Mouse (Mus musculus) small intestine, adult 2 months (tissue): ENCODE data around the gene Mup3. TPM values are rescaled to one million over a fixed set of nuclear protein-coding genes. Genes with fewer than 3 reads are reported as not detected.
"Not testable (repeated sequence)": the region's sequence is repeated elsewhere in the genome, so short reads cannot be mapped to it uniquely, and the experiment has no call there.

Experiments
- H3K27ac ChIP-seq: fragments of 200-500 bp; 2 replicates; pipeline ENCODE4 v1.5.1; 2012; ENCODE audit warnings: low read depth, low read length, control low read depth, inconsistent platforms; ENCODE audit not compliant: insufficient read depth
- H3K27me3 ChIP-seq: fragments of 200-500 bp; 2 replicates; pipeline ENCODE4 v1.6.1; 2012; ENCODE audit warnings: mild to moderate bottlenecking, moderate library complexity, low read length, inconsistent platforms; ENCODE audit not compliant: control insufficient read depth, insufficient read depth
- H3K36me3 ChIP-seq: fragments of 200-500 bp; 2 replicates; pipeline ENCODE4 v1.6.1; 2012; ENCODE audit warnings: mild to moderate bottlenecking, low read length, control low read depth, inconsistent platforms; ENCODE audit not compliant: control insufficient read depth, insufficient read depth
- H3K4me1 ChIP-seq: fragments of 200-500 bp; 2 replicates; pipeline ENCODE4 v1.6.1; 2012; ENCODE audit warnings: low read length, inconsistent platforms, mixed read lengths; ENCODE audit not compliant: control insufficient read depth, insufficient read depth, insufficient read length
- H3K4me3 ChIP-seq: fragments of 200-500 bp; 2 replicates; pipeline ENCODE4 v1.5.1; 2012; ENCODE audit warnings: low read depth, mild to moderate bottlenecking, control low read depth, inconsistent platforms, low read length, moderate library complexity
- CTCF ChIP-seq: fragments of 200-500 bp; IDR thresholded peaks from 2 replicates; pipeline ENCODE4 v1.5.1; 2012; ENCODE audit warnings: low read depth, mild to moderate bottlenecking, control low read depth, inconsistent platforms, low read length, moderate library complexity, mixed read lengths; ENCODE audit not compliant: insufficient replicate concordance, insufficient read length; ENCODE audit errors: extremely low read depth
- POLR2A ChIP-seq: fragments of 200-500 bp; IDR thresholded peaks from 2 replicates; pipeline ENCODE4 v1.6.1; 2012; ENCODE audit warnings: low read depth, mild to moderate bottlenecking, control low read depth, inconsistent platforms, low read length, moderate library complexity
- WGBS: fragments of 180-500 bp; shearing (Covaris S2); methylation state at CpG from one replicate; pipeline ENCODE4 v1.1.7; 2018; 5-methylcytosine and 5-hydroxymethylcytosine counted together
- polyA plus RNA-seq: library from polyadenylated mRNA; depleted of rRNA; stranded (reverse); fragments of >200 nt; gene quantifications from 2 replicates; pipeline ENCODE4 v1.2.3, GENCODE M21; 2012; rRNA removed

Mup3 gene
- polyA plus RNA-seq, result not detected in 2 replicates

DNA sequence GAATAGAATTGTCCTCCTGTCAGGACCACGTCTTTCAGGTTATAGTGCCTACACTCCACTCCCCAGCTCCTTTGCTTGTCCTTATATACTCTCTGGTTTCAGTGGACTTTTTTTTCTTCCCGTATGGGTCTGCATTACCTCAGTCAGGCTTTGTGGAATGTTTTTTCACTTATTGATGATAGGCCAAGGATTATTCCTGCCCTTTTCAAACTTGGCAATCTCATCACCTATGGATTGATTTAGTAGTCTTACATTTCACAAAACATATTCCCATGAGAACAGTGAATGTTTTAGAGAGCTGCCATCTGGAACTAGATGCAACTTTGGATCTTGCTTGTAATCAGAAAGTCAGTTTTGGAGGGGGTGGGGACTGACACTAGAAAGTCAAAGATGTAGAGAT, at the start of gene Mup3:
Gene Mup3 (minus strand): TSS at position 102 of the 400 bp plus-strand sequence.
- no peak within 1 kb of the TSS for H3K4me3 ChIP-seq
- 83% methylated on average over 2 of the region's 2 CpGs for WGBS
- no peak for TF ChIP-seq POLR2A
- TF ChIP-seq CTCF, result no peak
- H3K36me3 ChIP-seq, result no peaks in the 10 kb centered on the region
- H3K27ac ChIP-seq, result no peak within 1 kb of the TSS
- no peaks in the 10 kb centered on the region for H3K4me1 ChIP-seq
- no peaks in the 10 kb centered on the region for H3K27me3 ChIP-seq

DNA sequence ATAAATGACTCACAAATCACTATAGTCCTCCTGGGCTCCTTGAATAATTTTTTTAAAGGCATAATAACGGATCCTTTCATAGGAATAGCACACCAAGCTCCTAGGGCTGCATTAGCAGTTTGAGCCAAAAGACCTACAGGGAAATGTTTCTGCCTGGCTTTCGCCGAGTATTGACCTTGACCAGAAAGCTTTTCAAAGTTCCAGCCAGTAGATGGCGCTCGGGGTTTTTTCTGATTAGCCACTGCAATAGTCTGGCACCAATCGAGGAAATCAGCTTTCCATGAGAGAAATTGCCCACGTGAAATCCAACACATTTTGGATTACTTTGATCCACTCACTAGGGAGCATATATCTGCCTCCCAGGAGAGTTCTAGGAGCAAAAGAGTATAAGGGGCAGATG, 46.6 kb upstream of the Mup3 start:
- no peaks in the 10 kb centered on the region for H3K4me1 ChIP-seq
- TF ChIP-seq POLR2A (no peak), CTCF (no peak)
- 56% methylated on average over 7 of the region's 7 CpGs for WGBS

DNA sequence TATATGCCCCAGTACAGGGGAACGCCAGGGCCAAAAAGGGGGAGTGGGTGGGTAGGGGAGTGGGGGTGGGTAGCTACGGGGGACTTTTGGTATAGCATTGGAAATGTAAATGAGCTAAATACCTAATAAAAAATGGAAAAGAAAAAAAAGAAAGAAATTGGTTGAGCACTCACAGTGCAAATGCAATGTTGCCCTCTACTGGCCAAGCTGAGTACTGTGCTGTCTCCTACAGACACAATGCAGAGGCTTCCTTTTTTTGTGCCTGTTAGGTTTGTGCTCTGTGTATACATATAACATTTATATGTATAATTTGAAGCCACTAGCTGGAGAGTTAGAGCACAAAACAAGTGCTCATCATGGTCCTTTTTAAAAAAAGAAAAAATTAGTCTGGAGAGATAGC, 16.2 kb upstream of the Mup3 start:
- H3K27ac ChIP-seq, H3K4me3 ChIP-seq, H3K4me1 ChIP-seq, H3K27me3 ChIP-seq, H3K36me3 ChIP-seq: not testable (repeated sequence)
- 63% methylated on average over 2 of the region's 2 CpGs for WGBS

More for the DNA sequence above, 46.6 kb upstream of the Mup3 start:
- no peaks in the 10 kb centered on the region for H3K36me3 ChIP-seq
- H3K27me3 ChIP-seq, result no peaks in the 10 kb centered on the region
- no peak overlapping the region for H3K4me3 ChIP-seq
- H3K27ac ChIP-seq, result no peak overlapping the region

DNA sequence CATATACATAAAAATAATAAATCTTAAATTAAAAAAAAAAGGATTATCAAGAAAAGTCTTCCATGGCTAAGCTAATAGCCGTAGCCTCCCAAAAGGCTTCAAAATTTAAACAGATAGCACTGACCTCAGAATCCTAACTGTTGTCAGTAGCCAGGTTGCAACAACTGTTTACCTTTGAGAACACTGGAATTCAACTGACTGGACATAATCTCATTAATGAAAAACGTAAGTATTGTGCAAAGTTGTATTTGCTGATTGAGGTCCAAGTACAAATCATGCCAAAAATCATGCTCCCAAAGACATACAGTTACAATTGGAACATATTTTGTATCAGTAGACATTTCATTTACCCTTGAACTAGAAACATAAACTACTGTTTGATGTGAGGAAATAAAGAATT, 811 bp upstream of the Mup3 start:
- 75% methylated on average over 2 of the region's 2 CpGs for WGBS
- Histone ChIP-seq H3K36me3 (no peaks in the 10 kb centered on the region), H3K4me1 (no peaks in the 10 kb centered on the region), H3K27me3 (no peaks in the 10 kb centered on the region), H3K4me3 (no peak overlapping the region), H3K27ac (no peak overlapping the region)
- TF ChIP-seq POLR2A, result no peak
- no peak for TF ChIP-seq CTCF

DNA sequence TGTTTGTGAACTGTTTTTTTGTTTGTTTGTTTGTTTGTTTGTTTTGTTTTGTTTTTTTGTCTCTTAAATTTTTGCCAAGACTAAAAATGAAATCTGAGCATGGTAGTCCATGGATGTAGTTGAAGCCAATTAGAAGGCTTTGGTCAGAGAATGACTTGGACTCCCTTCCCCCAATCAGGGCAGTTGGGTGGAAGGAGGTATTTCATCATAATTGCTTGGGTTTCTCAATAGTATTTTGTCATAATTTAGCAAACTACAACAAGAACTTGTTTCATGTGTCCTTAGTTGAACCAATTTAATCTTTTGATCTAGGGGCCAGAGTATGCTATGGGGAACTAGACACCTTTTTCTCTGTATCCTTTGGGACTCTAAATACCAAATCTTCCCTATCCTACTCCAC, 4.4 kb downstream of the Mup3 start:
- Histone ChIP-seq H3K27ac (no peak overlapping the region), H3K4me1 (no peaks in the 10 kb centered on the region)
- TF ChIP-seq POLR2A, result no peak
- no peak for TF ChIP-seq CTCF

DNA sequence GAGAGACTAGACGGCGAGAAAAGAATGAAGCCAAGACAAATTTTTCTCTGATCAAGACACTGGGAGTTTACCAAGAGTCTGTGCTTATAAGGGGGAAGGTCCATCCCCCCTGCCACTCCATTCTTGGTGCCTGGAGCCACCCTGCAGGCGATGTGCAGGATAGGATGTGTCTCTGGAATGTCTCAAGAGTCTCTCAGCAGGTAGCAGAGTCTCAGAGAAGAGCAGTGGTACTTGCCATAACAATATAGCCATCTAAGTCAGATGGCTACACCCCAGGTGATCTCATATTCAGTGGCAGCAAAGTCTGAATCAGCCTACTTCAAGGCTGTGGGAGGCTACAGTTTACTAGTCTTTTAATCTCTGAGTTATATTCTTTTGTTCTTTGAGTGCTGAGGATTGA, 12.0 kb downstream of the Mup3 start:
- Histone ChIP-seq H3K36me3 (no peaks in the 10 kb centered on the region), H3K27ac (no peak overlapping the region), H3K4me3 (no peak overlapping the region), H3K27me3 (no peaks in the 10 kb centered on the region), H3K4me1 (no peaks in the 10 kb centered on the region)
- no peak for TF ChIP-seq POLR2A
- no peak for TF ChIP-seq CTCF
- WGBS, result 64% methylated on average over 3 of the region's 3 CpGs

More for the DNA sequence above, 4.4 kb downstream of the Mup3 start:
- H3K36me3 ChIP-seq, result no peaks in the 10 kb centered on the region
- no peak overlapping the region for H3K4me3 ChIP-seq
- H3K27me3 ChIP-seq, result no peaks in the 10 kb centered on the region

DNA sequence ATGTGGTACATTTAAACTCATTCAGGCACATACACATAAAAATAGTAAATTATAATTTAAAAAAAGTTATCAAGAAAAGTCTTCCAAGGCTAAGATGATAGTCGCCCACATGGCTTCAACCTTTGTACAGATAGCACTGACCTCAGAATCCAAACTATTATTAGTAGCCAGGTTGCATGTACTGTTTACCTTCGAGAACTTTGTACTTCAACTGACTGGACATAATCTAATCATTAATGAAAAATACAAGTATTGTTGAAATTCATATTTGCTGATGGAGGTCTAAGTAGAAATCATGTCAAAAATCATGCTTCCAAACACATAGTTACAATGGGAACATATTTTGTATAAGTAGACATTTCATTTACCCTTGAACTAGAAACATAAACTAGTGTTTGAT, 32.4 kb downstream of the Mup3 start:
- H3K36me3 ChIP-seq, H3K27ac ChIP-seq, H3K4me1 ChIP-seq, H3K4me3 ChIP-seq, H3K27me3 ChIP-seq: not testable (repeated sequence)
- WGBS, result 40% methylated on average over 2 of the region's 2 CpGs

DNA sequence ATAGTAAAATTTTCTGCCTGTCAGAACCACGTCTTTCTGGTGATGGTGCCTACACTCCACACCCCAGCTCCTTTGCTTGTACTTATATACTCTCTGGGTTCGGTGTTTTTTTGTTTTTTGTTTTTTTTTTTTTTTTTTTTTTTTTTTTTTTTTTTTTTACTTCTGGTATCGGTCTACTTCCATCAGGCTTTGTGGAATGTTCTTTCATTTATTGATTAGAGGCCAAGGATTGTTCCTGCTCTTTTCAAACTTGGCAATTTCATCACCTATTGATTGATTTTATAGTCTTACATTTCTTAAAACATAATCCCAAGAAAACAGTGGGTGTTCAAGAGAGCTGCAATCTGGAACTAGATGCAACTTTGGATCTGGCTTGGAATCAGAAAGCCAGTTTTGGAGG, 33.1 kb downstream of the Mup3 start, which contains the start of gene Mup20:
Gene Mup20 (minus strand): TSS at position 101 of the 400 bp plus-strand sequence.
- 68% methylated on average over 3 of the region's 3 CpGs for WGBS
- H3K27me3 ChIP-seq, H3K27ac ChIP-seq, H3K4me3 ChIP-seq, H3K36me3 ChIP-seq, H3K4me1 ChIP-seq: not testable (repeated sequence)

Other genes starting within 250 kb of the Mup3 start
- gene Mup20, start 33.2 kb downstream of the Mup3 start, polyA plus RNA-seq, result not detected in 2 replicates
- gene Mup21, start 63.5 kb upstream of the Mup3 start, polyA plus RNA-seq, result not detected in 2 replicates
- gene Zfp37, start 143.7 kb upstream of the Mup3 start, polyA plus RNA-seq, result 0.03 and 0.19 TPM in 2 replicates
- 8.8 and 10.4 TPM in 2 replicates for gene Slc31a2, start 175.2 kb upstream of the Mup3 start, polyA plus RNA-seq